Mouse (Mus musculus): ENCODE measurements around the gene Olfr3. TPM values are rescaled to one million over a fixed set of nuclear protein-coding genes. Genes with fewer than 3 reads are reported as not detected.

Gene Olfr3
- polyA plus RNA-seq (2017; shearing (Covaris generic)) = not detected

DNA sequence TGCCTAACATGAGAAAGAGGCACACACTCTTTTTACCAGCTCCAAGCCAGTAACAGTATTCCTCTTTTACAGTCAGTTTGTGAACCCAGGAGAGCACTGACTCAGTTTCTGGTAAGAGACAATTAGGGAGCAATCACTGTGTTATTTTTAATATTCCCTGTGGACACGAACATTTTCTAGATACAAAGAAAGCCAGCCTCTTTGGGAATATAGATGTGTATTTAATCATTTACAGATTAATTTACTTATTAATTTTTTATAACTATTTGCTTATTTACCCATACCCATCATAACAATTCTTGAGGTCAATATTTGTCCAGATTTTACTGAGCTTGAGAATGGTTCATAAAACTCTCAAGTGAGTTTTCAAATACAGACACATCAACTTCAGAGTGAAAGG lies at the start of gene Olfr3:
Gene Olfr3 (minus strand): TSS at position 101 of the 400 bp plus-strand sequence.

DNA sequence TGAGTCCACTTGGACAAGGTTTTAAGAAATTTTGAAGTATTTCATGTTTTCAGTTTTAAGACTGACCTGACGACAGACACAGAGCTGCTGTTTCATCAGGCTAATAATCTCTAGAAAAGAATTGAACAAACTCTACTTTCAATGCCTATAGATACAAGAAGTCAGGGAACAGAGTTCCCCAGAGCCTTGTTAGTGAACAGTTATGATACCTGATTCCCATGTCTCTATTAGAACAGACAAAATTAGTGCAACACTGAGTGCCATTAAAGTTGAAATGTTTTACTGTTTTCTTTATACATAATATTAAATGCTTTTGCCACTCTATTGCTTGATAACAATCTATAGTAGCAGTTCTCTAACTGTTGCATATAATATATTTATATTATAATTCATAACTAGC lies 45.7 kb upstream of the Olfr3 start, which contains the start of gene Olfr351:
Gene Olfr351 (minus strand): TSS at position 101 of the 400 bp plus-strand sequence.

DNA sequence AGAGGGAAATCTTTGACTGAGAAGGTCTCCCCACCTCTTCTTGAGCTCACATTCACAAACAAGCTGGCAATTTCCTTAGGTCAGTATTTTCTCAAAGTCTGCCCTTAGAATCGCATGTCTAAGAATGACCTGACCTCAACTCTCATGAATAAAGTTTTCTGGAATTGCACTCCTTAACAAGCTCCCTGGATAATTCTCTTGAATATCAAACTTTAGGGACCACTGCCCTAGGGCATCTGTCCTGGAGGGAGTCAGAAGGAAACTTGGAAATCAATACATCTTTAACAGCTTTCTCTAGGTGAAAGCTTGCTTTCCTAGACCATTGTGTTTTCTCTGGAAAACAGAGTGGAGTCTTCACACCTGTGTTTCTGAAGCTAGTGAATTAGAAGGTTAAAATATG lies 29.2 kb upstream of the Olfr3 start, which contains the start of gene Olfr350:
Gene Olfr350 (plus strand): TSS at position 301 of the 400 bp plus-strand sequence.

GRCm38 (mm10) chr2:36790238-36790637 lies 26.6 kb downstream of the Olfr3 start, which contains the start of gene Olfr50:
TSS of gene Olfr50 (plus strand) at chr2:36790538.

GRCm38 (mm10) chr2:36783976-36784375 lies 32.9 kb downstream of the Olfr3 start, which contains the start of gene Olfr348:
TSS of gene Olfr348 (plus strand) at chr2:36784276.

Other genes with a start within 250 kb of the Olfr3 start
- not detected for gene Olfr345, start 177.0 kb downstream of the Olfr3 start, polyA plus RNA-seq (2017; shearing (Covaris generic))
- not detected for gene Olfr346, start 131.2 kb downstream of the Olfr3 start, polyA plus RNA-seq (2017; shearing (Covaris generic))
- not detected for gene Olfr347, start 85.1 kb downstream of the Olfr3 start, polyA plus RNA-seq (2017; shearing (Covaris generic))
- not detected for gene Olfr348, start 32.8 kb downstream of the Olfr3 start, polyA plus RNA-seq (2017; shearing (Covaris generic))
- gene Olfr50, start 26.5 kb downstream of the Olfr3 start, polyA plus RNA-seq (2017; shearing (Covaris generic)) = 0.53 TPM
- gene Olfr350, start 29.3 kb upstream of the Olfr3 start, polyA plus RNA-seq (2017; shearing (Covaris generic)) = not detected
- not detected for gene Olfr351, start 45.6 kb upstream of the Olfr3 start, polyA plus RNA-seq (2017; shearing (Covaris generic))
- not detected for gene Olfr352, start 51.4 kb upstream of the Olfr3 start, polyA plus RNA-seq (2017; shearing (Covaris generic))
- not detected for gene Olfr353, start 75.9 kb upstream of the Olfr3 start, polyA plus RNA-seq (2017; shearing (Covaris generic))
- 0.09 TPM for gene Olfr354, start 88.6 kb upstream of the Olfr3 start, polyA plus RNA-seq (2017; shearing (Covaris generic))
- not detected for gene Olfr355, start 111.9 kb upstream of the Olfr3 start, polyA plus RNA-seq (2017; shearing (Covaris generic))
- not detected for gene Olfr356, start 120.1 kb upstream of the Olfr3 start, polyA plus RNA-seq (2017; shearing (Covaris generic))
- gene Olfr357, start 176.8 kb upstream of the Olfr3 start, polyA plus RNA-seq (2017; shearing (Covaris generic)) = not detected
- not detected for gene Olfr358, start 192.3 kb upstream of the Olfr3 start, polyA plus RNA-seq (2017; shearing (Covaris generic))
- gene Olfr360, start 248.7 kb upstream of the Olfr3 start, polyA plus RNA-seq (2017; shearing (Covaris generic)) = not detected

Data from naive thymus-derived CD4-positive, alpha-beta T cell, adult 5 months (primary cell).